Mouse (Mus musculus): ENCODE results near the gene Capza1. TPM values are rescaled to one million over a fixed set of nuclear protein-coding genes. Genes with fewer than 3 reads are reported as not detected.
"Not testable (repeated sequence)": the region's sequence is repeated elsewhere in the genome, so short reads cannot be mapped to it uniquely, and the experiment has no call there.

Capza1 gene
- polyA plus RNA-seq (2016; fragmentation: Nextera tagmentation; extraction: Ambion mirVana) = 187 and 188 TPM in 2 replicates

DNA sequence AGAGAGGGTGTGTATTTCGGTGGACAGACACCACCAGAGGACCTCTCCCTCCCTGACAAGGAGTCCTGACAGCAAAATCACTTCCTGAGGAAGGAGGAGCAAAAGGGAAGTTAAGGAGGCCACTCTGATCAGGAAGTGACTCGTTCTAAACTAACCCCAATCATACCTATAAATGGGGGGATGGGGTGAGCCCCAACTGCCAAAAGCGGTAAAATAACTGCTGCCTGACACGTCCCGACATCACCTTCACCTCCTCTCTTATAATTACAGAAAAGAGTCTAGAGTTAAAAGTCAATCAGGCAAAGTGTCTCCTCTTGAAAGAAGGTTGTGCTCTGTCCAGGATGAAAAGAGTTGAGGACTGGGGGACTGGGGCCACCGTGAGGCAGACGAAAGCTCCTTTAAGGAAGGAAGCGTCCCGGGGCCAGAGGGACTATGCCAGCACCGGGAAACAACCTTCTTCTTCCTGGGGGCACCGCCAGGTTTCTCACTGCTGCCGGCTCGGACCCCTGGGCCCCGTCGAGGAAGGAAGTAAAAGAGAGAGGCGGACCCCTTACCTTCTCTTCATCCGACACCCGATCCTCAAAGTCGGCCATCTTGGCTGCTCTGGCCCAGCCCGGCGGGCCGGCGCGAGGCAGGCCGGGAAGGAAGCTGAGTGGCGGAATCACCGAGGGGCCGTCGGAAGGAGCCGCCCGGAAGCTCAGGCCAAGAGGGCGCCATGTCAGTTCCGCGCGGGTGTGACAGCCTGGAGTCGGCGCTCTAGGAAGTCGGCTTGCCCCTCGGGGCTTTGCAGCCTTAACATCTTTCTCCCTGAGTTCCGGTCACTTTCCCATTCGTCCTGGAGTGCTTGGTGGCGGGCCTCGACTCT is at the start of gene Capza1, which contains the start of gene St7l:
Gene Capza1 (minus strand): TSS at position 720 of the 865 bp plus-strand sequence.
Gene St7l (plus strand): TSS at position 220 of the 865 bp plus-strand sequence.
- Histone ChIP-seq H3K27ac (ENCODE audit: poor library complexity, severe bottlenecking) (peak within 1 kb of the TSS; percentile 99), H3K4me2 (peak within 1 kb of the TSS; percentile 85), H3K36me3 (peaks cover 8% of the 10 kb centered on the region), H3K9me3 (replicated peaks) (no peaks in the 10 kb centered on the region), H3K27me3 (replicated peaks) (no peaks in the 10 kb centered on the region), H3K4me3 (peak within 1 kb of the TSS; percentile 100), H3K9ac (peak within 1 kb of the TSS; percentile 99), H3K4me1 (replicated peaks) (peaks cover 33% of the 10 kb centered on the region)
- ATAC-seq (ENCODE audit: insufficient number of reproducible peaks, low FRiP score) = peak; percentile 96
- WGBS = under 1% methylated on average over 43 of the region's 43 CpGs

DNA sequence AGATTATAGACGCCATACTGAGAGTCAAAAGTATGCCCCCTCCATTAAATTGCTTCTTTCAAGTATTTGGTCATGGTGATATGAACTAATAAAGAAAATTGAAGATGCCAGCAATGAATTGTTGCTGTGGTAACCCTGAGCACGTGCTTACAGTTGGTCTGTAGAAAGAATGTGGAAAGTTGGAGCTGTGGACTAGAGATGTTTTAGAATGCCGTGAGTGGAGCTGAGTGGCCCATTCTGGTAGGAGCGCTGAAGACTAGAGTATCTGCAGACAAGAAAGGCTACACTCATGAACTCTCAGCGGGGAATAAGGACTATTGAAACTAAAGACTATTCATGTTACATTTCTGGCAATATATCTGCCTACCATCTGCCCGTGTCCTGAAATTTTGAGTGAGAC is 44.9 kb upstream of the Capza1 start:
- H3K9me3 ChIP-seq (replicated peaks) = no peaks in the 10 kb centered on the region
- no peak overlapping the region for H3K9ac ChIP-seq
- H3K4me1 ChIP-seq (replicated peaks) = peaks cover 7% of the 10 kb centered on the region; the same call in 1 of the 2 replicates
- no peak overlapping the region for H3K27ac ChIP-seq (ENCODE audit: poor library complexity, severe bottlenecking)
- WGBS = 90% methylated on average over 6 of the region's 6 CpGs
- peaks cover 29% of the 10 kb centered on the region for H3K36me3 ChIP-seq
- no peak for ATAC-seq (ENCODE audit: insufficient number of reproducible peaks, low FRiP score)
- H3K4me3 ChIP-seq = no peak overlapping the region
- H3K4me2 ChIP-seq = no peak overlapping the region
- no peaks in the 10 kb centered on the region for H3K27me3 ChIP-seq (replicated peaks)

DNA sequence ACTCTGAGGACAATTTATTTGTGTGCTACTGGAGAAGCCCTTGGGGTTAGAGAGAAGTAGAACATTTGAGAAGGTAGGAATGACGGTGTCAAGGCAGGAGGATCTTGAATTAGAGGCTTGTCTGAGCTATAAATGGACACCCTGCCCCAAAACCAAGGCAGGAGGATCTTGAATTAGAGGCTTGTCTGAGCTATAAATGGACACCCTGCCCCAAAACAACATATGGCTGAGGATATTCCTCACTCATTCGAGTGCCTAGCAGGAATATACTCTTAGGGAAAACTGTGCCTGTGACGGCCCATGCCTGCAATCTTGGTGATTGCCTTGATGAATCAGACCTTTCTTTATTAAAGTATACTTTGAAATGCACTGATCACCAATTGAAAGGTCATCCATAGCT is 41.7 kb upstream of the Capza1 start:
- WGBS = 58% methylated on average over 3 of the region's 3 CpGs
- no peak overlapping the region for H3K9ac ChIP-seq

GRCm38 (mm10) chr3:104905389-104905788 is 41.1 kb upstream of the Capza1 start:
- Histone ChIP-seq H3K27ac (ENCODE audit: poor library complexity, severe bottlenecking) (no peak overlapping the region), H3K4me2 (no peak overlapping the region), H3K36me3 (peaks cover 22% of the 10 kb centered on the region), H3K9ac (no peak overlapping the region), H3K27me3 (replicated peaks) (no peaks in the 10 kb centered on the region), H3K4me1 (replicated peaks) (peaks cover 7% of the 10 kb centered on the region; the same call in 1 of the 2 replicates), H3K4me3 (no peak overlapping the region), H3K9me3 (replicated peaks) (no peaks in the 10 kb centered on the region)
- no peak for ATAC-seq (ENCODE audit: insufficient number of reproducible peaks, low FRiP score)
- 80% methylated on average over 4 of the region's 4 CpGs for WGBS

More for the DNA sequence above, 41.7 kb upstream of the Capza1 start:
- no peak for ATAC-seq (ENCODE audit: insufficient number of reproducible peaks, low FRiP score)
- Histone ChIP-seq H3K4me1 (replicated peaks) (peaks cover 7% of the 10 kb centered on the region; the same call in 1 of the 2 replicates), H3K9me3 (replicated peaks) (no peaks in the 10 kb centered on the region), H3K27ac (ENCODE audit: poor library complexity, severe bottlenecking) (no peak overlapping the region), H3K4me2 (no peak overlapping the region), H3K27me3 (replicated peaks) (no peaks in the 10 kb centered on the region), H3K4me3 (no peak overlapping the region), H3K36me3 (peaks cover 27% of the 10 kb centered on the region)

DNA sequence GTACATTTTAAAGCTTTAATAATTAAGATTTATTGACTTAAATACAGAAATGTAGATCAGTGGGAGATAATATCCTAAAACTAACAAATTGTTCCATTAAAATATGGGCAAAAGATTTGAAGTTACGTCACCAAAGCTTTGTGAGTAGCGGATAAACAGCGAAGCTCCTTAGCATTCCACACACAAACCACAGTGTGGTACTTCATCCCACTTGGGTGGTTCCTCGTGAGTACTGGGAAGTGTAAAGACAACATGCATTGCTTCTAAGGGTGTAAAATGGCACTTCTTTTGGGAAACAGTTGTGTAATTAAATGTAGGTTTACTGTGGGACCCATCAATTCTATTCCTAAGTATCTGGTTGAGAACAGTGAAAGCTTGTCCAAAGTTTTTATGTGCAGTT is 36.8 kb upstream of the Capza1 start:
- no peak overlapping the region for H3K4me2 ChIP-seq
- 92% methylated on average over 4 of the region's 4 CpGs for WGBS
- H3K27ac ChIP-seq (ENCODE audit: poor library complexity, severe bottlenecking) = no peak overlapping the region
- H3K4me3 ChIP-seq = no peak overlapping the region
- H3K27me3 ChIP-seq (replicated peaks) = no peaks in the 10 kb centered on the region
- H3K9ac ChIP-seq = no peak overlapping the region
- peaks cover 6% of the 10 kb centered on the region; the same call in 1 of the 2 replicates for H3K4me1 ChIP-seq (replicated peaks)
- peaks cover 45% of the 10 kb centered on the region for H3K36me3 ChIP-seq
- no peak for ATAC-seq (ENCODE audit: insufficient number of reproducible peaks, low FRiP score)
- H3K9me3 ChIP-seq (replicated peaks) = no peaks in the 10 kb centered on the region

- H3K4me1 ChIP-seq (replicated peaks) = no peaks in the 10 kb centered on the region
- H3K27ac ChIP-seq (ENCODE audit: poor library complexity, severe bottlenecking) = no peak overlapping the region
- no peaks in the 10 kb centered on the region for H3K9me3 ChIP-seq (replicated peaks)
- ATAC-seq (ENCODE audit: insufficient number of reproducible peaks, low FRiP score) = no peak
- 91% methylated on average over 3 of the region's 3 CpGs for WGBS
- no peak overlapping the region for H3K9ac ChIP-seq
- no peak overlapping the region for H3K4me3 ChIP-seq
- no peak overlapping the region for H3K4me2 ChIP-seq
- peaks cover 55% of the 10 kb centered on the region for H3K36me3 ChIP-seq
- no peaks in the 10 kb centered on the region for H3K27me3 ChIP-seq (replicated peaks)
These were observed 31.8 kb upstream of the Capza1 start for GRCm38 (mm10) chr3:104896141-104896540.

GRCm38 (mm10) chr3:104888585-104888984 is 24.3 kb upstream of the Capza1 start:
- Histone ChIP-seq H3K27ac (ENCODE audit: poor library complexity, severe bottlenecking) (no peak overlapping the region), H3K4me2 (no peak overlapping the region), H3K27me3 (replicated peaks) (no peaks in the 10 kb centered on the region), H3K4me1 (replicated peaks) (no peaks in the 10 kb centered on the region), H3K4me3 (no peak overlapping the region), H3K9me3 (replicated peaks) (no peaks in the 10 kb centered on the region), H3K9ac (no peak overlapping the region), H3K36me3 (peaks cover 44% of the 10 kb centered on the region)
- WGBS = 91% methylated on average over 3 of the region's 3 CpGs
- ATAC-seq (ENCODE audit: insufficient number of reproducible peaks, low FRiP score) = no peak

DNA sequence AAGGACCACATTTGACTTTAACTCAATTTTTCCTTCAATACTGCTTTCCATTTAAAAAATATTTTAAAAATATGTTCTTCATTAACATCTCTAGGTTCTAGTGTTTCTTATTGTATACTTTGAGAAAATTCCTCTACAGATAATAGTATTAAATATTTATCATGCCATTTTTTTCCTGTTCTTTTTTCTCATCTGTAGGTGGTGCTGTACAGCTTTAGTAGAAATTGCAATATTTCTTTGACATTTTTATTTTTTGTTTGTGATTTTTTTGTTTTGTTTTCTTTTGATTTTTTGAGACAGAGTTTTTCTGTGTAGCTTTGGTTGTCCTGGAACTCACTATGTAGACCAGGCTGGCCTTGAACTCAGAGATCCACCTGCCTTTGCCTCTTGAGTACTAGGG is 5.3 kb upstream of the Capza1 start:
- Histone ChIP-seq H3K9ac (no peak overlapping the region), H3K27me3 (replicated peaks) (no peaks in the 10 kb centered on the region), H3K4me3 (no peak overlapping the region), H3K27ac (ENCODE audit: poor library complexity, severe bottlenecking) (no peak overlapping the region), H3K9me3 (replicated peaks) (no peaks in the 10 kb centered on the region), H3K36me3 (peaks cover 50% of the 10 kb centered on the region), H3K4me1 (replicated peaks) (peaks cover 8% of the 10 kb centered on the region), H3K4me2 (no peak overlapping the region)
- no peak for ATAC-seq (ENCODE audit: insufficient number of reproducible peaks, low FRiP score)

DNA sequence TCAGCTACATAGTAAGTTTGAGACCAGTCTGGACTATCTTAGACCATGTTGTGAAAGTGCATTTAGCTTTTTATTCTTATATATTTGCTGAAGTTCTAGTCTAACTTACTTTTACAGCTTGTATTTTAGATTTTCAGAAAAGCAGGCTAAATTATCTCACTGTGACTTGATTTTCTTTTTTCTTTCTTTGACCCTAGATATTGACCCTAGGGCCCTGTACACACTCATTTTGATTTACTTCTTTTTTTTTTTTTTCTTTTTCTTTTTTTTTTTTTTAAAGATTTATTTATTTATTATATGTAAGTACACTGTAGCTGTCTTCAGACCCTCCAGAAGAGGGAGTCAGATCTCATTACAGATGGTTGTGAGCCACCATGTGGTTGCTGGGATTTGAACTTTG is 2.4 kb upstream of the Capza1 start:
- not testable (repeated sequence) for H3K27me3 ChIP-seq (replicated peaks); ATAC-seq (ENCODE audit: insufficient number of reproducible peaks, low FRiP score); H3K4me3 ChIP-seq; H3K27ac ChIP-seq (ENCODE audit: poor library complexity, severe bottlenecking); H3K9me3 ChIP-seq (replicated peaks); H3K9ac ChIP-seq
- Histone ChIP-seq H3K36me3 (peaks cover 24% of the 10 kb centered on the region), H3K4me1 (replicated peaks) (peaks cover 21% of the 10 kb centered on the region), H3K4me2 (peak overlapping the region; percentile 43)

DNA sequence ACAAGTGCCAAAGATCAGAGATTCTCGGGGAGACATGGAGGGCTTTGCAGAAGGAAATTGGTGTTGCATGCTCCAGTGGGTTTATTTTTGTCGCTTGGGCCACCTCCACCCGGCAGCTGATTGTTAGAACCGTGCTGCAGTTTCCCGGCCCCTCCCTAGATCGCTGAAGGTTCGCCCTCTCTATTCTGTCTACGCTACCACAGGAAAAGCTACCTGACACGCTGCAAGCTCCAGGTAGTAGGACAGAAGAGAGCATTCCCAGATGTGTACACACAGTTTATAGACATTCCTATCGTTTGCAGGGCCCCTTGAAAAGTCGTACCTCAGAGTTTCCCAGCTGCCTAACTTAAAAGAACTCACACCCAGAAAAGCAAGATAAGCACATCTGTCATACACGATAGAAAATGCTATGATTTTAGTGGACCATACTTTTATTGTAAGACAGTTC is 1.1 kb upstream of the Capza1 start:
- H3K4me1 ChIP-seq (replicated peaks) = peaks cover 27% of the 10 kb centered on the region
- peak overlapping the region; percentile 100 for H3K4me3 ChIP-seq
- H3K9me3 ChIP-seq (replicated peaks) = no peaks in the 10 kb centered on the region
- peak overlapping the region; percentile 99 for H3K9ac ChIP-seq
- peak overlapping the region; percentile 85 for H3K4me2 ChIP-seq
- peak; percentile 44 for ATAC-seq (ENCODE audit: insufficient number of reproducible peaks, low FRiP score)
- peak overlapping the region; percentile 99 for H3K27ac ChIP-seq (ENCODE audit: poor library complexity, severe bottlenecking)
- peaks cover 13% of the 10 kb centered on the region for H3K36me3 ChIP-seq
- under 1% methylated on average over 12 of the region's 12 CpGs for WGBS
- no peaks in the 10 kb centered on the region for H3K27me3 ChIP-seq (replicated peaks)

DNA sequence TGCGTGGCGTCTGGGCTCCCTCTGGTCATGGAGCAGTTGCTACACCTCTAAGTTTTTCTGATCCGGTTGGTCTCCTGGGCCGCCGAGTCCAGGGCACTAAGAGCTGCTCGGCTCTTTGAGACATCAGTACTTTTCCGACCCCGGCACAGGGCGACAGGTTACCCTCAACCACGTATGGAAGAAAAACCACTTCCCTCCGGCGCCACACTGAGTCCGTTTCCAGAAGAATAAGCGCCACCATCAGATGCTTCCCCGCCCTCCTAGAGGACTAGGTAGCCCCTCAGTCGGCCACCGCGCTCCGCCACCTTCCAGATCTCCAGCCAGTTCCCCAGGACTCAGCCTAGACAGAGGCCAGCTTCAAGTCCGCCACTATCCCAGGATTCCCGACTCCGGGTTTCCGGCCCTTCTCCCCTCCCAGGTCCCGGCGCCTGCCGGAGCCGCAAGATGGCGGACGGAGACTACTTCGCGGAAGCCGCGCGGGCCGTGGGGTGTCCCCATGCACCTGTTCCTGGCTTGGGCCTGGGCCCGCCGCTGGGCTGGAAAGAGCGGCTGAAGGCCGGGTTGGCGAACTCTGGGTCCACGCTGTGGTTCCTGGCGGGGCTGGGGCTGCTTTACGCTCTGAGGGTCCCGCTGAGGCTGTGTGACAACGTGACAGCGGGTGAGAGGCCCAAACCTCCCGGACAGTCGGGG is 491 bp upstream of the Capza1 start:
- ATAC-seq (ENCODE audit: insufficient number of reproducible peaks, low FRiP score) = peak; percentile 86
- Histone ChIP-seq H3K4me2 (peak overlapping the region; percentile 85), H3K4me3 (peak overlapping the region; percentile 100), H3K9ac (peak overlapping the region; percentile 99), H3K27ac (ENCODE audit: poor library complexity, severe bottlenecking) (peak overlapping the region; percentile 99), H3K27me3 (replicated peaks) (no peaks in the 10 kb centered on the region), H3K4me1 (replicated peaks) (peaks cover 29% of the 10 kb centered on the region), H3K36me3 (peaks cover 9% of the 10 kb centered on the region), H3K9me3 (replicated peaks) (no peaks in the 10 kb centered on the region)
- WGBS = under 1% methylated on average over 48 of the region's 48 CpGs
